Mouse (Mus musculus) hindbrain, embryonic 15.5 days (tissue): ENCODE data around the gene 2300009A05Rik. TPM values are rescaled to one million over a fixed set of nuclear protein-coding genes. Genes with fewer than 3 reads are reported as not detected.

Experiments
- ATAC-seq: fragments of 200-750 bp; cut with Nextera tagmentation; 2 replicates; pipeline ENCODE4 v1.8.0; 2017; ENCODE audit warnings: low read depth, moderate number of reproducible peaks, moderate TSS enrichment; ENCODE audit not compliant: low FRiP score
- H3K27ac ChIP-seq: fragments of 300-500 bp; sonication (generic); replicated peaks from 2 replicates; pipeline ENCODE4 v1.5.1; 2015; ENCODE audit warnings: mild to moderate bottlenecking, inconsistent platforms
- H3K27me3 ChIP-seq: fragments of 300-500 bp; sonication (generic); 2 replicates; pipeline ENCODE4 v1.6.1; 2015; ENCODE audit warnings: control low read depth, inconsistent platforms
- H3K36me3 ChIP-seq: fragments of 300-500 bp; sonication (generic); 2 replicates; pipeline ENCODE4 v1.6.1; 2015; ENCODE audit warnings: control low read depth, inconsistent platforms
- H3K4me1 ChIP-seq: fragments of 300-500 bp; sonication (generic); replicated peaks from 2 replicates; pipeline ENCODE4 v1.6.1; 2015; ENCODE audit warnings: control low read depth, inconsistent platforms
- H3K4me2 ChIP-seq: fragments of 300-500 bp; sonication (generic); 2 replicates; pipeline ENCODE4 v1.6.1; 2015; ENCODE audit warnings: moderate library complexity, mild to moderate bottlenecking, inconsistent platforms
- H3K4me3 ChIP-seq: fragments of 300-500 bp; sonication (generic); 2 replicates; pipeline ENCODE4 v1.5.1; 2015; ENCODE audit warnings: mild to moderate bottlenecking, inconsistent platforms
- H3K9ac ChIP-seq: fragments of 300-500 bp; sonication (generic); 2 replicates; pipeline ENCODE4 v1.6.1; 2015; ENCODE audit warnings: inconsistent platforms
- H3K9me3 ChIP-seq: fragments of 300-500 bp; sonication (generic); 2 replicates; pipeline ENCODE4 v1.6.1; 2016; ENCODE audit warnings: control low read depth, inconsistent platforms
- WGBS: fragments of 180-500 bp; shearing (Covaris S2); methylation state at CpG from one replicate; pipeline ENCODE4 v1.1.7; 2015; 5-methylcytosine and 5-hydroxymethylcytosine counted together
- polyA plus RNA-seq: library from polyadenylated mRNA; unstranded; fragments of >200 nt; fragmentation: Nextera tagmentation; extraction: Ambion mirVana; gene quantifications from 2 replicates; pipeline ENCODE4 v1.2.1, GENCODE M21; 2015

The 2300009A05Rik gene
- polyA plus RNA-seq: 70.0 and 70.2 TPM in 2 replicates

DNA sequence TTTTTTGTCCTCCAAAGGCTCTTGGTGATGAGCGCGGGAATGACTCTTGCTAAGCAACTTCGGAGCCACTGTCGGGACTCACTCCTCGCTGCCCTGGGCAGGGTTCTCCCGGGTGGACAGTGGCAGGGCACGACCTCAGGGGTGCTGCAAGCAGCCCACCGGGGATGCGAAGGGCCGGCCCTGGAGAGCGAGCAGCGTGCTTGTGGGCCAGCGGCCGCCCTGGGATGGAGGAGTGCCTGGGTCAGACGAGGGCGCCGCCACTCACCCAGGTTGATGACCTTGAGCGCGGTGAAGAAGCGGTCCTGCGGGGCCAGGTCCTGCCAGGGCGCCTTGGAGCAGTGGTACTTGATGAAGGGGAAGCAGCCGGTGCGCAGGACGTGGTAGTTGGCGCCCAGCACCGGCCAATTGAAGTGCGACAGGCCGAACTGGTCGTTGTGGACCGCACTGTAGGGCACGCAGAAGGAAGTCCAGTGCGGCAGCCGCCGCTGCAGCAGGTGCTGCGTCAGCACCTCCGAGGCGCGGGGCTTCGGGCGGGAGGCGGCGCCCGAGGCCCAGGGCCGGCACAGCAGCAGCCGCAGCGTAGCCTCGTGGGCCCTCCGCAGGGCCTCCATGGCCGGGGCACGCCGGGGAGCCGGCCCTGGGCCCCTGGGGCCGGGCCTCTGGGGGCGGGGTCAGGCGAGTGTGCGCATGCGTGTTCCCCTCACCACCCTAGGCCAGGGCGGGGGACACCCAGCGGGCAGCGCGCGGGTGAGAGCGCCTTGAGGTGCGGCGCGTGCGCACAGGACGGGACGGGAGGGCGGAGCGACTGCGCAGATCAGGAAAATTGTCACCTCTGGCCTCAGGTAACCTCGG, at the start of gene 2300009A05Rik:
Gene 2300009A05Rik, minus strand, starts transcription at position 636 of the 852 bp plus-strand sequence.
- peak; percentile 98 for ATAC-seq
- WGBS: under 1% methylated on average over 65 of the region's 74 CpGs

GRCm38 (mm10) chr9:63443695-63444094, 44.6 kb upstream of the 2300009A05Rik start:
- Histone ChIP-seq H3K36me3 (no peaks in the 10 kb centered on the region), H3K27me3 (no peaks in the 10 kb centered on the region), H3K4me3 (no peak overlapping the region), H3K27ac (no peak overlapping the region), H3K9ac (no peak overlapping the region), H3K9me3 (no peaks in the 10 kb centered on the region), H3K4me2 (no peak overlapping the region), H3K4me1 (no peaks in the 10 kb centered on the region)
- 83% methylated on average over 6 of the region's 6 CpGs for WGBS
- no peak for ATAC-seq

More for the DNA sequence above, at the start of gene 2300009A05Rik:
- Histone ChIP-seq H3K4me1 (peaks cover 21% of the 10 kb centered on the region), H3K4me2 (peak within 1 kb of the TSS; percentile 89), H3K36me3 (no peaks in the 10 kb centered on the region), H3K4me3 (peak within 1 kb of the TSS; percentile 76), H3K9ac (peak within 1 kb of the TSS; percentile 76), H3K27ac (peak within 1 kb of the TSS; percentile 86), H3K27me3 (no peaks in the 10 kb centered on the region), H3K9me3 (no peaks in the 10 kb centered on the region)

DNA sequence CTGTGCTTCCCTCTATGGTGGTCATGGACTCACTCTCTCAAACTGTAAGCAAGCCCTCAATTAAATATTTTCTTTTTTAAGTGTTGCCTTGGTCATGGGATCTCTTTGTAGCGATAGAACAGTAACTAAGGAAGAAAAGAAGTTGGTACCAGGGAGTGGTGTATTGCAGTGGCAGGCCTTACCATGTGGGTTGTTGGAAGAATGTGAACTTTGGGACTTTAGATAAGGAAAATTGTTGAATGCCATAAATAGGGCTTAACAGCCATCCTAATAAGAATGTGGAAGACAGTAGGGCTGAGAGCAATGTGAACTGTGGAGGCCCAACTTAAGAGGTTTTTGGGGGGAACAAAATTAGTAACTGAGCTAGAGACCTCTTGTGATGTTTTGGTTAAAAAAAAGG, 31.6 kb upstream of the 2300009A05Rik start:
- no peaks in the 10 kb centered on the region for H3K9me3 ChIP-seq
- WGBS: 80% methylated on average over 1 of the region's 1 CpGs
- no peak for ATAC-seq

DNA sequence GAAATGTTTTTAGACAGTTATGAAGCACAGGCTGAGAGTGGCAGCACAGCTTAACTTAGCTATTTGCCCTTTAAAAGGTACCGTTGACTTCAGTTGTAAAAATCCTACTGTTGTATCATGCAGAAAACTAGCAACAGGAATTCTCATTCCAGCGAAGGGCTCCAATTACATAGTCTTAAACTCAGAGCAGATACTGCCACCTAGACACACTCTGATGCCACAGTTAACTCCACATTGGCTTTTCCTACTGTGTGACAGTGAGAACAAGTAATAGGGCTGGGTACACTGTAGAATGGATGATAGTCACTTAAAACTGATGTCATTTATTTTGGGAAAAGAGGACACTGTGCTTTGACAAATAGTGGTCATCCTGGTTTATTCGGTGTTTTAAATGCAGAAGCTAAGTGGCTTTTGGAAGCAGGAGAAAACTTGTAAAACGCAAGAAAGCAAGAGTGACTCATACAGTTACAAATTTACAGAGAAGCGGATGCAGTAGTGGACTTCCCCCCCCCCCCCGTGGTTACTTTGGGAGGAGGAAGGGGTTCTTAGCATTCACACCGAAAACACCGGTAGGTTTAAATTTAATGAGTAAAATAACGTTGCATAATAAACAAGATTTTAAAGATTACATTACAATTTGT, 22.2 kb upstream of the 2300009A05Rik start:
- H3K4me3 ChIP-seq: no peak overlapping the region
- no peak for ATAC-seq

More for the DNA sequence above, 31.6 kb upstream of the 2300009A05Rik start:
- H3K4me1 ChIP-seq: no peaks in the 10 kb centered on the region
- no peak overlapping the region for H3K9ac ChIP-seq
- no peaks in the 10 kb centered on the region for H3K27me3 ChIP-seq
- H3K36me3 ChIP-seq: no peaks in the 10 kb centered on the region
- no peak overlapping the region for H3K27ac ChIP-seq
- H3K4me2 ChIP-seq: no peak overlapping the region
- no peak overlapping the region for H3K4me3 ChIP-seq

GRCm38 (mm10) chr9:63420396-63420795, 21.4 kb upstream of the 2300009A05Rik start:
- no peak overlapping the region for H3K27ac ChIP-seq
- no peaks in the 10 kb centered on the region for H3K9me3 ChIP-seq
- no peak overlapping the region for H3K4me2 ChIP-seq
- 0 out of 2 replicates have a peak, but pooled peaks cover 6% of the 10 kb centered on the region for H3K4me1 ChIP-seq
- 18% methylated on average over 6 of the region's 6 CpGs for WGBS
- H3K9ac ChIP-seq: no peak overlapping the region
- ATAC-seq: no peak
- no peak overlapping the region for H3K4me3 ChIP-seq
- H3K36me3 ChIP-seq: no peaks in the 10 kb centered on the region
- no peaks in the 10 kb centered on the region for H3K27me3 ChIP-seq

More for the DNA sequence above, 22.2 kb upstream of the 2300009A05Rik start:
- H3K4me2 ChIP-seq: no peak overlapping the region
- H3K4me1 ChIP-seq: 0 out of 2 replicates have a peak, but pooled peaks cover 6% of the 10 kb centered on the region
- no peak overlapping the region for H3K27ac ChIP-seq
- no peaks in the 10 kb centered on the region for H3K9me3 ChIP-seq
- H3K9ac ChIP-seq: no peak overlapping the region
- WGBS: 70% methylated on average over 9 of the region's 9 CpGs
- H3K36me3 ChIP-seq: no peaks in the 10 kb centered on the region
- no peaks in the 10 kb centered on the region for H3K27me3 ChIP-seq

DNA sequence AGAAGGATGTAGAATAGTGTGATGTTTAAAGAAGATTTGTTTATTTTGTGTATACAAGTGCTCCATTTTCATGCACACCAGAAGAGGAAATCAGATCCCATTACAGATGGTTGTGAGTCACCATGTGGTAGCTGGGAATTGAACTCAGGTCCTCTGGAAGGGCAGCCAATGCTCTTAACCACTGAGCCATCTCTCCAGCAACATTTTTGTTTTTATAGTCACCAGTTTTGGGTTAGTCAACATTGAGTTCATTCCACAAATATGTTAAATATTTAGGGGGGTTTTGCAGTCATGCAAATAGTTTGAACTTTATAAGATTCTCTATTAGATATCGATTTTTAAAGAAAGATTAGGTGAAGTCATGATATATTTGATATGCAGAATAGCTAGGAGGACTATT, 1.1 kb upstream of the 2300009A05Rik start:
- no peaks in the 10 kb centered on the region for H3K27me3 ChIP-seq
- H3K36me3 ChIP-seq: no peaks in the 10 kb centered on the region
- no peak overlapping the region for H3K4me3 ChIP-seq
- no peak overlapping the region for H3K4me2 ChIP-seq
- no peaks in the 10 kb centered on the region for H3K9me3 ChIP-seq
- peaks cover 21% of the 10 kb centered on the region for H3K4me1 ChIP-seq
- 85% methylated on average over 1 of the region's 1 CpGs for WGBS
- no peak overlapping the region for H3K9ac ChIP-seq
- H3K27ac ChIP-seq: no peak overlapping the region
- ATAC-seq: no peak

DNA sequence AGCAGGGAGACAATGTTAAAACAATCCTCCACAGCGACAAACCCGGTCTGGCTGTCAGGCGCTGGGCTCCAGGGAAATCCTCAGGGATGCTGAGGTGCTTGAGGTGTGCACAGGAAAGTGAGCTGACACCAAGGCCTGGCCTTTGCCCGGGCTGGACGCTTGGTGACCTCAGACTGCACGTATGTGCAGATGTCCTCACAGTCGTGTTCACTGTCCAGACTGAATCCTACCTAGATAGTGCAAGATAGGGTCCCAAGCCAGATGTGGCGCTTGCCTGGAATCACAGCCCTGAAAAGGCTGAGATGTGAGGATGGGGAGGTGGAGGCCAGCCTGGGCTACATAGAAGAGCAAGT, 393 bp upstream of the 2300009A05Rik start:
- H3K9ac ChIP-seq: peak overlapping the region; percentile 76
- peak overlapping the region; percentile 86 for H3K27ac ChIP-seq
- ATAC-seq: peak; percentile 76
- peak overlapping the region; percentile 89 for H3K4me2 ChIP-seq
- no peaks in the 10 kb centered on the region for H3K9me3 ChIP-seq
- 5% methylated on average over 8 of the region's 8 CpGs for WGBS
- H3K4me1 ChIP-seq: peaks cover 21% of the 10 kb centered on the region
- H3K4me3 ChIP-seq: peak overlapping the region; percentile 76
- H3K36me3 ChIP-seq: no peaks in the 10 kb centered on the region
- H3K27me3 ChIP-seq: no peaks in the 10 kb centered on the region

GRCm38 (mm10) chr9:63395612-63396011, 3.4 kb downstream of the 2300009A05Rik start:
- no peak overlapping the region for H3K4me3 ChIP-seq
- no peak for ATAC-seq
- H3K4me1 ChIP-seq: peaks cover 21% of the 10 kb centered on the region
- no peak overlapping the region for H3K9ac ChIP-seq
- H3K36me3 ChIP-seq: no peaks in the 10 kb centered on the region
- no peaks in the 10 kb centered on the region for H3K9me3 ChIP-seq
- H3K4me2 ChIP-seq: peak overlapping the region; percentile 13
- WGBS: 77% methylated on average over 7 of the region's 7 CpGs
- H3K27me3 ChIP-seq: no peaks in the 10 kb centered on the region
- no peak overlapping the region for H3K27ac ChIP-seq

- ATAC-seq: no peak
- Histone ChIP-seq H3K36me3 (no peaks in the 10 kb centered on the region), H3K4me1 (0 out of 2 replicates have a peak, but pooled peaks cover 6% of the 10 kb centered on the region), H3K9me3 (no peaks in the 10 kb centered on the region), H3K9ac (no peak overlapping the region), H3K27me3 (no peaks in the 10 kb centered on the region), H3K4me2 (no peak overlapping the region), H3K4me3 (no peak overlapping the region), H3K27ac (no peak overlapping the region)
- WGBS: 77% methylated on average over 2 of the region's 2 CpGs
These were observed 7.7 kb downstream of the 2300009A05Rik start for GRCm38 (mm10) chr9:63391307-63391706.

DNA sequence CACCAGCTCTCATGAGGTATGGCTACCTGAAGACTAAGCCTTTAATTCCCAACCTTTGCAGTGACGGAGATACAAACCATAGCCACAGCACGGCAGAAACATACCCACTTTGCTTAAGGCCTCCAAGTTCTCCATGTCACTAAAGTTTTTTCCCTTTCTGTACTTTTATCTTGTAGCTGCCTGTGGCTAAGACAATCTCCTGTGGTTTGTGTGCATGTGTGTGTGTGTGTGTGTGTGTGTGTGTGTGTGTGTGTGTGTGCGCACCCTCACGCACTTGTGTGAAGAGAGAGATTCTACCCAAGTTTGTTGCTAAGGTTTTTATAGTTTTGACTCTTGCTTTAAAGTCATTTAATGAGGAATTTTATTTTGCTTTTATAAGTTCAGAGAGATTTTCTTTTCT, 16.3 kb downstream of the 2300009A05Rik start:
- no peak overlapping the region for H3K27ac ChIP-seq
- 96% methylated on average over 4 of the region's 4 CpGs for WGBS
- H3K4me3 ChIP-seq: no peak overlapping the region
- H3K4me1 ChIP-seq: peaks cover 6% of the 10 kb centered on the region
- no peaks in the 10 kb centered on the region for H3K9me3 ChIP-seq
- H3K4me2 ChIP-seq: no peak overlapping the region
- H3K9ac ChIP-seq: no peak overlapping the region
- no peaks in the 10 kb centered on the region for H3K36me3 ChIP-seq
- H3K27me3 ChIP-seq: no peaks in the 10 kb centered on the region
- ATAC-seq: no peak

DNA sequence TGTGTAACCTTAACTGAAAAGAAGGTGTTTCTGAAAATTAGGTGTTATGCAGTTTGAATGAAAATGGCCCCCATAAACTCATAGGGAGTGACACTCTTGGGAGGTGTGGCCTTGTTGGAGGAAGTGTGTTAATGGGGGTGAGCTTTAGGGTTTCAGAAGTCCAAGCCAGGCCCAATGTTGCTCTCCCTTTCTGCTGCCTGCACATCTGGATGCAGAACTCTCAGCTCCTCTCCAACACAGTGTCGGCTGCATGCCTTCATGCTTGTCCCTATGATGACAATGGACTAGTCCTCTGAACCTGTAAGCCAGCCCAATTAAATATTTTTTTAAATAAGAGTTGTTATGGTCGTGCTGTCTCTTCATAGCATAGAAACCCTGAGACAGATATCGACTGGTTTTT, 18.7 kb downstream of the 2300009A05Rik start:
- H3K4me1 ChIP-seq: peaks cover 26% of the 10 kb centered on the region
- no peak overlapping the region for H3K4me3 ChIP-seq
- WGBS: 90% methylated on average over 3 of the region's 3 CpGs
- H3K9me3 ChIP-seq: no peaks in the 10 kb centered on the region
- no peak for ATAC-seq
- H3K27me3 ChIP-seq: no peaks in the 10 kb centered on the region
- no peak overlapping the region for H3K9ac ChIP-seq
- H3K27ac ChIP-seq: no peak overlapping the region
- no peaks in the 10 kb centered on the region for H3K36me3 ChIP-seq
- H3K4me2 ChIP-seq: no peak overlapping the region

- H3K4me2 ChIP-seq: peak overlapping the region; percentile 90
- peak overlapping the region; percentile 71 for H3K4me3 ChIP-seq
- H3K27ac ChIP-seq: peak overlapping the region; percentile 83
- 14% methylated on average over 8 of the region's 8 CpGs for WGBS
- peaks cover 37% of the 10 kb centered on the region for H3K4me1 ChIP-seq
- ATAC-seq: no peak
- no peaks in the 10 kb centered on the region for H3K9me3 ChIP-seq
- H3K27me3 ChIP-seq: no peaks in the 10 kb centered on the region
- no peaks in the 10 kb centered on the region for H3K36me3 ChIP-seq
- peak overlapping the region; percentile 72 for H3K9ac ChIP-seq
These were observed 20.9 kb downstream of the 2300009A05Rik start for GRCm38 (mm10) chr9:63378174-63378573.
